Mouse (Mus musculus) B cell, adult 2 months (primary cell): ENCODE measurements at regions not wholly inside any gene's neighbourhood (a gene's known extent, or its start where the extent isn't known, plus 50 kb on each side); places are given as distances from the start of the nearest gene placed in this dataset.
A peak's percentile ranks its signal among the peaks of the same experiment; 100 is the strongest.

Source experiments
- DNase-seq, 2 experiments: peaks; one replicate each; pipeline ENCODE4 v3.0.0; 2022

DNA sequence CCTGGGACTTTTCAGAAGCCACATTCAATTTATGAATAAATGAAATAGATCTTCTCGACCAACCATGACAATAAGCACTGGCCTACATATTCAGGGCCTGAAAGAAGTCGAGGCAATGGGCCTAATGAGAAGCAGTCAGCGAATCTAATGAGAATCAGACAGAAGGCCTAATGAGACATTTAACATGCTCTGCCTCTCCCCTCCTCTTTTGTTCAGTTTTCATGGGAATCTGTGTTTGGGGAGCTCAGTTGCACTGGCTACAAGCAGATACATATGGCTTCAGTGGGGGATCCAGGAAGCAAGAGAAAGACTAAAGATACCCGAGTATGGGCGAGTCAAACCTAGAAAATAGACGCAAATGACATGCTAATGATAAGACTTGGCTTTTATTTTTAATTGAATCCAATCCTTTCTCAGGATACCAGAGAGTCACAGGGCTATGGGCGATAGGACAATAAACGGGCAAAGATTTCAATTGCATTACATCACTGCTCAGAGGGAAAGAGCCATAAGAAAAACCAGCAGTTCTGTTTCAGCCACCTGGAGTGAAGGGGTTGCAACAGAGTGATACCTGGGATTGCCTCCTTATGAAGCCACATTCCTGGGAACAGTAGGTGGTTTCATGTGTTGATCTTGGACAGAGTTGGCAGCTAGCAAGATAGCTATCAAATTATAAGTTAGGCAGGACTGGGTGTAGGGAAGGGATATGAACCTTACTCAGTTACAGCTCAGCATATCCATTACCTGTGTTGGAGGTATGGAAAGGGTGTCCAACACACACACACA is 751.3 kb downstream of the Inhba start:
- DNase-seq = no peak

DNA sequence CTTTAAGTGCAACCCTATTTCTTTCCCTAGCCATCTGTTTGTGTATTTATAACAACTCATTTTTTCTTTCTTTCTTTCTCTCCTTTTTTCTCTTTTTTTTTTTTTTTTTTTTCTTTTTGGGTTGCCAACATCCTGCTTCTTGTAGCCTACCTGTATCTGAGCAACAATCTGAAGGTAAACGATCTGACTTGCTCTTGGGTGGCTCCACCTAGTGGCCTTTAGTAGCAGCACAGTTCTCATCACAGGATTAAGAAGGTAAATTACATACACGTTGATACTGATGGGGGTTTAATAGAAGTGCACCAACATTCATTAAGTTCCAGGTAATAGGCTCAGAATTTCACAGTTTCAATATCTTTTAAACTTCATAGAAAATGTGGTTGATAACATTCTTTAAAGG is 752.1 kb downstream of the Inhba start:
- peak; percentile 37 to 48 for DNase-seq

DNA sequence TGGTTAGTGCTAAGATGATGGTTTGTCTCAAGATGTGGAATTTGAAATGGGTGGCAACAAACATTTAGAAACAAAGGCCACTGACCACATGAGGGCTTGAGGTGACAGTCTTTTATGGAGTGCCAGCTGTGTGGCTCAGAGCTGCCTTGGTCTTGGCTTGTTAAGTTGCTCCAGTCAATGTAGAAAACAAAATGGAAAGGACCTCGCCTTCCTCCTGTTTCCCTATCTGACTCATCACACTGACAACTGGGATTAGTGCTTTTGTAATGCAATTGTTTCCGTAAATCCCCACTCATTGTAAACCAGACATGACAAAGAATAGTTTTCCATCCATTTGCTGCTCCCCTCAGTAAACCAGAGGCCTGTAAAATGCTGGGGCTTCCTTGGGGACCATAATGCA is 757.8 kb downstream of the Inhba start:
- no peak for DNase-seq

DNA sequence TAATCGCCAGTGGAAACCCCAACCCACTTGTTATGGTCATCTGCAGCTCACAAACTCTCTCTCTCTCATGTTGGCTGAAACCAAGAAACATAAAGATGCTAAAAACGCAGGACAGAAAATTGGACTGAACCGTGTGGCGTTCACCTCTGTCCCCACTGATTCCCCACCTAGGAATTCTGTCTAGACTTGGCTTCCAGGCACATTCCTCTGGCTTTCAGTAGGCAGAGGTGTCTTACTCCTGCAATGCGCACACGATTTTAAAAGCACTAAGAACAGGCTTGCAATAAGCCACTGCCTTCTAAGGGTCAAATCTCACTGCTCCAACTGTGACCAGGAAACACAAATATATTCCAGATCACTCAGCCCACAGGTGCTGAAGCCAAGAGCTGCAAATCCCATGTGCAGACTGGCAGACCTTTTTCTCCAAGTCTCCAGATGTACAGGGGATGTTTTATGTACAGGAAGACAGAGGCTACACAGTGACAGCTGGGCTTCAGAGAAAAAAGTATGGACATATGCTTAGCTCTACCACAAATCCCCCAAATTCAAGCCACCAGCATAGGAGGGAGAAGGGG is 758.3 kb downstream of the Inhba start:
- DNase-seq = no peak

DNA sequence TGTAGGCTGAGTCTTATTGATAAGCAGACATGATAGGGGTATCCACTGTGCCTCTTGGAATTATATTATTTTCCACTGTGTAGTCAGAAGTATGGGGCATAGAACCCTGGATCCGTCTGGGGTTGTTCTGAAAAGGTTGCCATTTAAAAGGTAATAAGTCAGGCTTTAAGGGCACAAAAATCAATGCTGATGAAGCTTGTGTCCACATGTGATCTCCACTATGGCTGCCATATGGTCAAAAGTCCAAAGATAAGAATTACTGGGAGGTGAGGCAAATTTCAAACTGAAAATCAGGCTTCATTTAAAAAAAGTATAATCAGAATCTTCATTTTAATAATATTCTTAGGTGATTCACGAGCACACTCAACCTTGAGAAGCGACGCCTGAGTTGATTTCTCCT is 760.2 kb downstream of the Inhba start:
- DNase-seq = no peak

DNA sequence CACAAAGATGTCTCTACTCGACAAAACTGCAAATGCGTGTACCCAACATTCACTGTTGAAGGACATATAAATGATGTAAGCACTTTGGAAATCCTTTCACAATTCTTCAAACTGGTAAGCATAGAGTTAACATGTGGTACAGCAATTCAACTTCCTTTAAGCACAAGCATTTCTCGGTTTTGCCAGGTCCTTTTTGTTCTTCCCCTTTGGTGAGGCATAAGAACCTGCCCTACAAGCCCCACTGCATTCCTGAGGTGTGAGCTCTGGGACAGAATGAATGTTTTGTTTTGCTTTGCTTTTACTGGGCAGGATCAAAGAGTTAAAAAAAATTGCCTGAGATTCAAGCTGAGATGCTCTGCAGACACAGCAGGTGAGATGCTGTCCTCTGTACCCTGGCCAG is 793.9 kb downstream of the Inhba start:
- no peak for DNase-seq
